Mouse (Mus musculus) lung, adult 2 months (tissue): ENCODE measurements around the gene Haus5. TPM values are rescaled to one million over a fixed set of nuclear protein-coding genes. Genes with fewer than 3 reads are reported as not detected.

ENCODE experiments used
- DNase-seq: peaks from one replicate; pipeline ENCODE4 v3.0.0; 2022
- H3K4me1 ChIP-seq: fragments of 200-500 bp; 2 replicates; pipeline ENCODE4 v1.6.1; 2011; ENCODE audit warnings: low read length; ENCODE audit not compliant: control insufficient read depth, insufficient read depth
- H3K4me3 ChIP-seq: fragments of 200-500 bp; replicated peaks from 2 replicates; pipeline ENCODE3; 2011; ENCODE audit warnings: low read depth, mild to moderate bottlenecking, control low read depth, low read length; ENCODE audit errors: extremely low read depth
- CTCF ChIP-seq: fragments of 200-500 bp; IDR thresholded peaks from 2 replicates; pipeline ENCODE4 v1.5.1; 2011; ENCODE audit warnings: mild to moderate bottlenecking, low read length, control low read depth; ENCODE audit not compliant: insufficient read depth
- POLR2A ChIP-seq: fragments of 200-500 bp; IDR thresholded peaks from 2 replicates; pipeline ENCODE4 v1.6.1; 2011; ENCODE audit warnings: low read depth, mild to moderate bottlenecking, control low read depth, low read length, borderline replicate concordance; ENCODE audit errors: extremely low read depth
- WGBS: fragments of 180-500 bp; shearing (Covaris S2); methylation state at CpG from one replicate; pipeline ENCODE4 v1.1.7; 2018; 5-methylcytosine and 5-hydroxymethylcytosine counted together
- polyA plus RNA-seq: library from polyadenylated mRNA; depleted of rRNA; stranded (reverse); fragments of >200 nt; gene quantifications from 2 replicates; pipeline ENCODE4 v1.2.3, GENCODE M21; 2012

Gene Haus5
- polyA plus RNA-seq, 1 experiment = 13.0 TPM

- WGBS = 4% methylated on average over 27 of the region's 27 CpGs
- Histone ChIP-seq H3K4me1 (no peaks in the 10 kb centered on the region), H3K4me3 (no peak overlapping the region)
- no peak for TF ChIP-seq CTCF
- TF ChIP-seq POLR2A = no peak
- DNase-seq = no peak
These were observed 30.9 kb downstream of the Haus5 start for GRCm38 (mm10) chr7:30633762-30634412.

- Histone ChIP-seq H3K4me1 (peaks cover 5% of the 10 kb centered on the region; the same call in 1 of the 2 replicates), H3K4me3 (no peak overlapping the region)
- TF ChIP-seq CTCF = no peak
- TF ChIP-seq POLR2A = no peak
- no peak for DNase-seq
These were observed 35.8 kb downstream of the Haus5 start for GRCm38 (mm10) chr7:30629013-30629412.

GRCm38 (mm10) chr7:30626647-30627046 lies 38.1 kb downstream of the Haus5 start:
- Histone ChIP-seq H3K4me3 (no peak overlapping the region), H3K4me1 (peaks cover 5% of the 10 kb centered on the region; the same call in 1 of the 2 replicates)
- 78% methylated on average over 5 of the region's 5 CpGs for WGBS
- DNase-seq = no peak
- TF ChIP-seq POLR2A (no peak), CTCF (no peak)

- peak; percentile 77 for DNase-seq
- no peak for TF ChIP-seq CTCF
- no peak for TF ChIP-seq POLR2A
- H3K4me3 ChIP-seq = peak within 1 kb of the TSS; percentile 89
- WGBS = 2% methylated on average over 44 of the region's 44 CpGs
- H3K4me1 ChIP-seq = peaks cover 5% of the 10 kb centered on the region; the same call in 1 of the 2 replicates
These were observed 39.0 kb downstream of the Haus5 start, which contains the start of gene Cox6b1 for GRCm38 (mm10) chr7:30625530-30626384. Cox6b1 (minus strand) TSS chr7:30626151.

- TF ChIP-seq POLR2A (no peak), CTCF (peak; percentile 36; the same call in 1 of the 2 replicates)
- DNase-seq = no peak
- 91% methylated on average over 3 of the region's 3 CpGs for WGBS
- no peak overlapping the region for H3K4me3 ChIP-seq
- H3K4me1 ChIP-seq = no peaks in the 10 kb centered on the region
These were observed 45.6 kb downstream of the Haus5 start for GRCm38 (mm10) chr7:30619202-30619601.

- H3K4me3 ChIP-seq = no peak overlapping the region
- DNase-seq = no peak
- 94% methylated on average over 9 of the region's 9 CpGs for WGBS
- TF ChIP-seq POLR2A (no peak), CTCF (no peak)
- H3K4me1 ChIP-seq = no peaks in the 10 kb centered on the region
These were observed 46.1 kb downstream of the Haus5 start for GRCm38 (mm10) chr7:30618658-30619057.

GRCm38 (mm10) chr7:30615049-30615760 lies 49.6 kb downstream of the Haus5 start:
- TF ChIP-seq POLR2A = no peak
- TF ChIP-seq CTCF = no peak
- WGBS = 59% methylated on average over 5 of the region's 5 CpGs
- H3K4me3 ChIP-seq = no peak overlapping the region
- H3K4me1 ChIP-seq = no peaks in the 10 kb centered on the region
- no peak for DNase-seq

- DNase-seq = no peak
- WGBS = 57% methylated on average over 2 of the region's 2 CpGs
- TF ChIP-seq CTCF (no peak), POLR2A (no peak)
- no peaks in the 10 kb centered on the region for H3K4me1 ChIP-seq
- no peak overlapping the region for H3K4me3 ChIP-seq
These were observed 50.3 kb downstream of the Haus5 start for GRCm38 (mm10) chr7:30614454-30614853.

- Histone ChIP-seq H3K4me3 (no peak overlapping the region), H3K4me1 (no peaks in the 10 kb centered on the region)
- peak; percentile 57 for DNase-seq
- WGBS = 19% methylated on average over 14 of the region's 14 CpGs
- TF ChIP-seq CTCF (peak; percentile 59), POLR2A (no peak)
These were observed 51.2 kb downstream of the Haus5 start for GRCm38 (mm10) chr7:30613529-30614112.
